Comparison of ENCODE assay signal across 21 mouse cellular contexts in the genomic region with DNA sequence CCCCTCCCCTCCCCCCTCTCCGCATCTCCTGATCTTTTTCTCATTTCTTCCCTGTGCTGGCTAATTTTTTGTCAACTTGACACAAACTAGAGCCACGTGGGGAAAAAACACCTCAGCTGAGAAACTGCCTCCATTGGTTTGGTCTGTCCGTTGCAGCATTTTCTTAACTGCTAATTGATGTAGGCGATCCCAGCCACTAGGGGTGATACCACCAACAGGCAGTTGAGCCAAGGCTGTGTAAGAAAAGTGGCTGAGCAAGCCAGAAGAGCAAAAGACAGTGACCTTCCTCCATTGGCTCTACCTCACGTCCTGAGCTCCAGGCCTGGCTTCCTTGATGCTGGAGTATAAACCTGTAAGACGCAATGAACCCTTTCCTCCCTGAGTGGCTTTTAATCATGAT. TPM values are rescaled to one million over a fixed set of nuclear protein-coding genes. Genes with fewer than 3 reads are reported as not detected.
DNase-seq lines count a peak whose midpoint lies in the region; ATAC-seq and TF ChIP-seq lines count a peak whose summit lies in the region.
"Had no signal": no experiment of that assay in that cellular context is flagged by ENCODE, and none has a peak within 500 bp of the region (broad histone marks: within the 10 kb centered on the region; RNA-seq: fewer than 3 reads in every experiment).

No protein-coding gene starts in this region.

- peak; percentile 44 for DNase-seq in embryo, embryonic 10 days (ENCODE audit: low spot score)
- no peak for DNase-seq in embryo, embryonic 9.5 days (ENCODE audit: extremely low spot score)
- DNase-seq in midbrain, postnatal 0 days (ENCODE audit: low spot score) = no peak
- no peak for DNase-seq in c-Kit-positive CD71-positive TER-119-positive erythroid progenitor cells, embryonic 14.5 days (ENCODE audit: low spot score)
- DNase-seq in adrenal gland, adult (ENCODE audit: inconsistent age in 2 of 2, low spot score in 1 of 2) = no peak
- DNase-seq: adrenal gland, postnatal 36 days; cerebellum, adult 9-11 months; gastrocnemius, postnatal 10 days; heart, adult 2 months; kidney, adult 9 months; layer of hippocampus, postnatal 36 days; lung, postnatal 4 days had no signal

- 69% methylated on average over 5 of the region's 6 CpGs for WGBS in intestine, postnatal 0 days
- 59% methylated on average over 6 of the region's 6 CpGs for WGBS in intestine, embryonic 16.5 days
- 36% methylated on average over 5 of the region's 6 CpGs for WGBS in midbrain, postnatal 0 days
- 29% methylated on average over 5 of the region's 6 CpGs for WGBS in midbrain, embryonic 13.5 days

- H3K9ac ChIP-seq in intestine, postnatal 0 days (ENCODE audit: low read depth, low read length) = no peak overlapping the region
- no peak overlapping the region for H3K9ac ChIP-seq in intestine, embryonic 16.5 days (ENCODE audit: low read depth, low read length)
- no peak overlapping the region for H3K9ac ChIP-seq in midbrain, postnatal 0 days (replicated peaks; ENCODE audit: low read length, poor library complexity, severe bottlenecking)
- no peak overlapping the region for H3K9ac ChIP-seq in midbrain, embryonic 13.5 days (replicated peaks)
- H3K9ac ChIP-seq: liver, embryonic 15.5 days had no signal

- no peak overlapping the region for H3K4me3 ChIP-seq in intestine, postnatal 0 days (ENCODE audit: low read depth, low read length)
- H3K4me3 ChIP-seq in intestine, embryonic 16.5 days (ENCODE audit: low read length) = no peak overlapping the region
- no peak overlapping the region for H3K4me3 ChIP-seq in midbrain, postnatal 0 days (ENCODE audit: low read depth, low read length)
- no peak overlapping the region for H3K4me3 ChIP-seq in midbrain, embryonic 13.5 days (replicated peaks)
- H3K4me3 ChIP-seq: heart, adult 2 months; liver, embryonic 15.5 days; midbrain, embryonic 12.5 days had no signal

- peak; percentile 43; the same call in 1 of the 2 replicates for TF ChIP-seq CTCF in intestine, postnatal 0 days (IDR thresholded peaks at IDR 0.05; ENCODE audit: low read depth)
- peak; percentile 55 for TF ChIP-seq CTCF in midbrain, postnatal 0 days (IDR thresholded peaks at IDR 0.05)

- no peak overlapping the region for H3K27ac ChIP-seq in intestine, postnatal 0 days (ENCODE audit: low read depth, low read length)
- H3K27ac ChIP-seq in intestine, embryonic 16.5 days (ENCODE audit: low read length) = no peak overlapping the region
- H3K27ac ChIP-seq in midbrain, postnatal 0 days (ENCODE audit: low read depth, low read length) = no peak overlapping the region
- no peak overlapping the region for H3K27ac ChIP-seq in midbrain, embryonic 13.5 days
- H3K27ac ChIP-seq: embryonic facial prominence, embryonic 13.5 days; heart, adult 2 months; liver, embryonic 15.5 days; midbrain, embryonic 12.5 days had no signal

- no peaks in the 10 kb centered on the region for H3K36me3 ChIP-seq in intestine, postnatal 0 days (ENCODE audit: control insufficient read depth, insufficient read depth)
- H3K36me3 ChIP-seq in intestine, embryonic 16.5 days (ENCODE audit: control insufficient read depth, insufficient read depth, low read length) = no peaks in the 10 kb centered on the region
- no peaks in the 10 kb centered on the region for H3K36me3 ChIP-seq in midbrain, postnatal 0 days (ENCODE audit: insufficient read depth, low read length)
- no peaks in the 10 kb centered on the region for H3K36me3 ChIP-seq in midbrain, embryonic 13.5 days
- H3K36me3 ChIP-seq: embryonic facial prominence, embryonic 13.5 days; liver, embryonic 15.5 days; midbrain, embryonic 12.5 days had no signal

- ATAC-seq in intestine, postnatal 0 days = no peak
- no peak for ATAC-seq in intestine, embryonic 16.5 days
- no peak for ATAC-seq in midbrain, postnatal 0 days (ENCODE audit: low FRiP score)
- no peak for ATAC-seq in midbrain, embryonic 13.5 days
- ATAC-seq: activated CD4-positive, CD25-positive, alpha-beta regulatory T cell, adult 4 months; CD4-positive, CD25-positive, alpha-beta regulatory T cell, adult 4 months had no signal

- no peaks in the 10 kb centered on the region; the same call in 1 of the 2 replicates for H3K4me1 ChIP-seq in intestine, postnatal 0 days (replicated peaks; ENCODE audit: control insufficient read depth, insufficient read depth, low read length)
- peaks cover 14% of the 10 kb centered on the region for H3K4me1 ChIP-seq in intestine, embryonic 16.5 days (ENCODE audit: control insufficient read depth, insufficient read depth, low read length)
- peaks cover 8% of the 10 kb centered on the region for H3K4me1 ChIP-seq in midbrain, postnatal 0 days (ENCODE audit: insufficient read depth, low read length)
- peaks cover 18% of the 10 kb centered on the region for H3K4me1 ChIP-seq in midbrain, embryonic 13.5 days (replicated peaks)
- H3K4me1 ChIP-seq: liver, embryonic 15.5 days had no signal

- no peak overlapping the region for H3K4me2 ChIP-seq in intestine, postnatal 0 days (replicated peaks; ENCODE audit: low read depth)
- no peak overlapping the region for H3K4me2 ChIP-seq in intestine, embryonic 16.5 days (ENCODE audit: low read depth, low read length)
- H3K4me2 ChIP-seq in midbrain, postnatal 0 days (ENCODE audit: low read depth, low read length, poor library complexity, severe bottlenecking) = no peak overlapping the region
- no peak overlapping the region for H3K4me2 ChIP-seq in midbrain, embryonic 13.5 days (replicated peaks)

- no peaks in the 10 kb centered on the region for H3K9me3 ChIP-seq in intestine, postnatal 0 days (ENCODE audit: control insufficient read depth)
- H3K9me3 ChIP-seq in intestine, embryonic 16.5 days (ENCODE audit: control insufficient read depth, low read length) = no peaks in the 10 kb centered on the region
- no peaks in the 10 kb centered on the region for H3K9me3 ChIP-seq in midbrain, postnatal 0 days (ENCODE audit: low read length)
- H3K9me3 ChIP-seq in midbrain, embryonic 13.5 days = no peaks in the 10 kb centered on the region
- H3K9me3 ChIP-seq: embryonic facial prominence, embryonic 13.5 days; liver, embryonic 15.5 days; midbrain, embryonic 12.5 days had no signal

- H3K27me3 ChIP-seq in intestine, postnatal 0 days (replicated peaks; ENCODE audit: control insufficient read depth, insufficient read depth, low read length) = peaks cover 4% of the 10 kb centered on the region
- H3K27me3 ChIP-seq in intestine, embryonic 16.5 days (replicated peaks; ENCODE audit: control insufficient read depth, insufficient read depth, low read length) = no peaks in the 10 kb centered on the region
- H3K27me3 ChIP-seq in midbrain, postnatal 0 days (ENCODE audit: insufficient read depth, low read length) = no peaks in the 10 kb centered on the region; the same call in 1 of the 2 replicates
- peaks cover 22% of the 10 kb centered on the region for H3K27me3 ChIP-seq in midbrain, embryonic 13.5 days
- H3K27me3 ChIP-seq: embryonic facial prominence, embryonic 13.5 days had no signal

RNA-seq across cellular contexts. Expression of gene Dkk3, which starts 1.0 kb away (rescaled TPM):
- polyA plus RNA-seq in intestine, postnatal 0 days (2015; fragmentation: Nextera tagmentation; extraction: Ambion mirVana) = 17.0 and 19.2 TPM in 2 replicates
- polyA plus RNA-seq in intestine, embryonic 16.5 days (2015; fragmentation: Nextera tagmentation; extraction: Ambion mirVana) = 26.1 and 26.7 TPM in 2 replicates
- 30.9 and 31.8 TPM in 2 replicates for total RNA-seq in midbrain, postnatal 0 days (2014; rRNA removed)
- 36.7 and 38.8 TPM in 2 replicates for polyA plus RNA-seq in midbrain, postnatal 0 days (2015; fragmentation: Nextera tagmentation; extraction: Ambion mirVana)
- 18.9 and 19.8 TPM in 2 replicates for polyA plus RNA-seq in midbrain, embryonic 13.5 days (2015; fragmentation: Nextera tagmentation; extraction: Ambion mirVana)
- total RNA-seq: neutrophil, adult 5-6 weeks had no signal
